Mouse (Mus musculus) embryonic fibroblast, embryonic 13.5 days (primary cell): ENCODE data around the gene Unc13a.

ENCODE experiments used
- CTCF ChIP-seq: IDR thresholded peaks from 2 replicates; pipeline ENCODE4 v1.5.1; 2011; ENCODE audit warnings: mild to moderate bottlenecking, control low read depth, low read length, moderate library complexity, borderline replicate concordance; ENCODE audit not compliant: insufficient read depth
- POLR2A ChIP-seq: IDR thresholded peaks from 2 replicates; pipeline ENCODE4 v1.6.1; 2011; ENCODE audit warnings: low read depth, mild to moderate bottlenecking, control low read depth, low read length, moderate library complexity

GRCm38 (mm10) chr8:71715531-71715930 lies 44.0 kb upstream of the Unc13a start:
- TF ChIP-seq POLR2A (no peak), CTCF (no peak)
